Mouse (Mus musculus): ENCODE measurements at regions not wholly inside any gene's neighbourhood (a gene's known extent, or its start where the extent isn't known, plus 50 kb on each side); places are given as distances from the start of the nearest gene placed in this dataset.

- TF ChIP-seq POLR2A (IDR thresholded peaks at IDR 0.05; ENCODE audit: control insufficient read depth, low read depth, low read length): no peak
- no peak for TF ChIP-seq CTCF (IDR thresholded peaks at IDR 0.05; ENCODE audit: control insufficient read depth, insufficient read depth, insufficient replicate concordance, low read depth, low read length)
Observed at GRCm38 (mm10) chr5:43137777-43138176, 95.2 kb upstream of the Cpeb2 start.

Data from testis, adult 2 months (tissue).